Mouse (Mus musculus) cerebellum, adult 18-20 months (tissue): ENCODE measurements around the gene Hlf.

Source experiments
- DNase-seq, 2 experiments: peaks; one replicate each; pipeline ENCODE4 v3.0.0; 2021

Gene Hlf

DNA sequence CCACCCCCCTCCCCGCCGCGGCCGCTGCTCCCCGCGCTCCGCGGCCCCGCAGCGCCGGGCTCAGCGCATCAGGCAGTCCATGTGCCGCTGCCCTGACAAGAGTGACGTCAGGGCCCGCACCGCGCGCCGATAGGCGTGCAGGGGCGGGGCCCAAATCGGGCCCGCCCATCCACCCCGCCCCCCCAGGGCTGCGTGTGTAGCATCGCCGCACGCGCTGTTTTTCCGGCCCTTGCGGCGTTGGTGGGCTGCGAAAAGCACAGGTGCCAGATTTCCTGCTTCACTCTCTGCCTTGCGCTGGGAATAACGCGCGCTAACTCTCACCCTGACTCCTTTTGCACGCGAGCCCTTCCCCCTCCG is at the start of gene Hlf:
TSS of gene Hlf (minus strand) at position 79 of the 357 bp plus-strand sequence.
- DNase-seq = peak; percentile 87 to 97

DNA sequence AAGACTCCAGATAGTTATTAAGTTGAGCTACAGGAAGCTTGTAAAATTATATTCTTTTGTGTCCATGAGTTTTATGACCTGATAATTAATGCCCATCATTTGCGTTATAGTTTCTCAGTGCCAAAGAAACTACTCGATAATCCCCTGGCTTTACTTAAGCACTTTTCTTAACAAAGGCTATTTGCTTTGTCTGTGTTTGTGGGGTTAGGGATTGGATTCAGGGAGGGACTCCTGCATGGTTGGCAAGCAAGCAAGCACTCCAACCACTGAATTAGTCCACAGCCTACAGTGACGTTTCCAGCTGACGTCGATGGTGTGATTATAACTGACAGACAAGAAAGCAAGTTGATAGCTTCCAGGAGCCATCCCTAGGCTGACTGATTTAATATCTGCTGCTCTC is 48.1 kb upstream of the Hlf start:
- no peak for DNase-seq

DNA sequence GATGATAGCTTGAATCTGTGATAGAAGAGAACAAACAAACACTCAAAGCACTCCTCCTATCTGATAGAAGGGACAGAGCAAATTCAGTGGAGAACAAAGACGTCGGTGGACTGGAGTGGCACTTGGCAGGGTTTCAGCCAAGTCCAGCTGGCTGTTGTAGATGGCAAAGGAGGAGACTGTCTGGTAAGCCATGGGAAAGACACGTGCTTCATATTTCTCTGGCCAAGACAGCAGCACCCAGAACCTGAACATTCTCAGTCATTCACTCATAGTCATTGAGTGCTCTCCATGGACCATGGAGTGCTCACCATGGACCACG is 34.5 kb upstream of the Hlf start:
- DNase-seq = no peak

DNA sequence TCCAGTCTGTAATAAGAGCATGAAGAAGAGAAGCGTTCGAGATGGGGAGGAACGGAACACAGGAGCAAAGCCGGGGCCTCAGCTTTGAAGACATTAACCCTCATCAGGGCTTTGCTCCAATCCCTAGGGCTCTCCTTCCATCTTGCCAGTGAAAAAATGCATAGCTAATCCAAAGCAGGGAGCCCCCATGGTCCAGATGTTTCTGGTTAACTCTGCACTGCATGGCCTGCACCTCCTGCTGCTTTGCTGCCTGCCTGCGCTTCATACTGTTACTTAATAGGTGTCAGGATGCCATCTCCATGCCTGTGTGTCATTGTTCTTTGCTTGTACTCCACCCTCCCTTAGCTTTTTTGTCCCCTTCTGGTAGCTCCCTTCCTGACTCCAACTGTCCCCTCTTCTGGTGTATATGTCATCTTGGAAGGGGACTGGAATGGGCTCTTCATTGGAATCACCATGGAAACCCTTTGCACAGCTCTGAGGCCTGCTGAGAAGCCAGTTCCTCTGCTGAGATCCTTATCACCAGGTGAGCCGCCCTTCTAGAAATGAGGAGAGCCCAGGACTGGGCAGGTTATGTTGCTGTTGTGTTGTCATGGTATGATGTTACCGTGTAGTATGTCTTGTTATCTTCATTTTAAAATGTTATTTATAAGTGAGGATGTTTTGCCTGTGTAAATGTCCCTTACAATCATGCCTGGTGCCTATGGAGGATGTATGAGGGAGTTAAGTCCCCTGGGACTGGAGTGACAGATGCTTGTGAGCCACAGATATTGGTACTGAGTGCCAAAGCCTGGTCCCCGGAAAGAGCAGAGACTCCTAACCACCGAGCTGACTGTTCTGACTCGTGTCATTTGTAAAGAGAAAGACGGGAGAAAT is 33.9 kb upstream of the Hlf start:
- DNase-seq = no peak

DNA sequence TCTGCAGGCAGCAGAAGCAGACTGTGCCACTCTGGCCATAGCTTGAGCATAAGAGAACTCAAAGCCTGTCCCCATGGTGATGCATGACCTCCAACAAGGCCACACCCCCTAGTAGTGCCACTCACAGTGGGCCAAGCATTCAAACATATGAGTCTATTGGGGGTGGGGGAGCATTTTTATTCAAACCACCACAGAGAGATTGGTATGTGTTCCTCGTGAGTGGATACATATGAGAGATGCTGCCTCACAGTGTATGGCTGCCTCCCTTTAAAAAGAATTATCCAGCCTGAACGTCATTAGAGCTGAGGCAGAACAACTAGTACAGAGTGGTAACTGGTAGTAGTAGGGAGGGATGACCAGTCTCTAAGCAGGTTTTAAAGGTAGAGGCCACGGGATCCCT is 33.2 kb upstream of the Hlf start:
- DNase-seq = no peak

DNA sequence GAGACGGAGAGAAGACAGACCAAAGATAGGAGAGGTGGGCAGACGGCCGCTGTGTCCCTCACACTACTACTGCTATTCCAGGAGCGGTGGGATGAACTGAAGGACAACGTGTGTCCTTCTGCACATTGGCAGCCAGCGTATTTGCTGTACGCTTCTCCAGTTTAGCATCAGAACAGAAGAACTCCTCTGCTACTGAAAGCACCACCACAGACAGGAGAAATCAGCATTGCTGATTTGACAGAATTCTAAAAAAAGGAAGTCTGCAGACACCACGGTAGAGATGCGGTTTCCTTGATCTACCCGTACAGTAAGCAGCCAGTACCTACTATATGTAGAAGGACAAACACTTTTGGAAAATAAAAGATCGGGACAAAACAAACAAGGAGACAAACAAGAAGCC is 29.0 kb upstream of the Hlf start:
- DNase-seq = no peak

DNA sequence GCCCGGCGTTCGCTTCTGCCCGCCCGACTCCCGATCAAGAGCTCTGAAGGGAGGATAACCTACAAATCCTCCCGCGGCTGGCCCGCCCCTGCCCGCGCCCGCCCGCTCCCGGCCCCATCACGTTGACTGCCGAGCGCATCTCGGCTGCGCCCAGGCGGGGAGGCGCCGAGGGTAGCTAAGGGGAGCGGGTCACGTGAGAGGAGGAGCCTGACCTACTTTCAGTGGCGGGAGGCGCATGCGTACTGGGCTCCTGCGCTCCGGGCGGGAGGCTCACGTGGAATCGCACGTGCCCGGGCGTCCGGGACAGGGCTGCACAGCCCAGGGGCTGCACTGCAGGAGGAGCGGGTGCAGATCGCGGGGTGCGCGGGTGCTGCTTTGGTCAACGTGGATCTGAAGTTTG is 27.2 kb upstream of the Hlf start:
- peak; percentile 99 to 100 for DNase-seq

DNA sequence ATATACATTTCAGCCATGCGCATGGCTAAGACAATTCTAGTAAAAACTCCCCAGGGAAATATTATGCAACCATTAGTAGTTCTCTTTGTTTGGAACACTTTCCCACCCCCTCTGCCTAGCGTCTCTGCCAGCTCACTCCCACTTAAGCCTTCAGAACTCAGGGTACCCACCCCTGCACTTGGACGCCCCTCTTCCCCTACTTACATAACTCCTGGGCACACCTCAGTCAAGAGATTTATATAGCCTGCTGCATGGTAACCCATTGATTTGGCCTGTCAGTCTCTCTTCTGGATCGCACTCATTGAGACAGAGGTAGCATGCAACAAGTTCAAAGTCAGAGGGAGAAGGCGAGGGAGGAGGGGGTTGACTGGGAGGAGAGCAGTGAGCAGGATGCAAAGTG is 26.3 kb upstream of the Hlf start:
- peak in 1 of 2 experiments; percentile 13 for DNase-seq

DNA sequence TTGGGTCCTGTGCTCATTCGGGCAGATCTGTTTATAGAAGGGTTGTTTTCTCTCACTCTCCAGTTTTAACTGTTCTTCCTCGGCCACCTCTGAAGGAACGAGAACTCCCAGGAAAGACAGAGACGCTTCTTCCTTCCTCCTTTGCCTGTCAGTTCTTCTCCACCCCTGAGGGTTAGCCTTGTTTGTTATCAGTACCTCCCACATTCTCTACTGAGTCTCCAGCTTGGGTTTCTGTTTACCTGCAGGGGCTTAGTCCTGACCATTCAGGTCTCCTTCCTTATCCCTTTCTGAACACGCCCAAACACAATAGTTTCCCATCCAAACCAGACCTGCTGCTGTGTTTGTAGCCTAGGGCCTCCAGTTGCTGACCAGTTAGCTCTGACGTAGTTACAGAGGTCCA is 8.2 kb upstream of the Hlf start:
- no peak for DNase-seq

DNA sequence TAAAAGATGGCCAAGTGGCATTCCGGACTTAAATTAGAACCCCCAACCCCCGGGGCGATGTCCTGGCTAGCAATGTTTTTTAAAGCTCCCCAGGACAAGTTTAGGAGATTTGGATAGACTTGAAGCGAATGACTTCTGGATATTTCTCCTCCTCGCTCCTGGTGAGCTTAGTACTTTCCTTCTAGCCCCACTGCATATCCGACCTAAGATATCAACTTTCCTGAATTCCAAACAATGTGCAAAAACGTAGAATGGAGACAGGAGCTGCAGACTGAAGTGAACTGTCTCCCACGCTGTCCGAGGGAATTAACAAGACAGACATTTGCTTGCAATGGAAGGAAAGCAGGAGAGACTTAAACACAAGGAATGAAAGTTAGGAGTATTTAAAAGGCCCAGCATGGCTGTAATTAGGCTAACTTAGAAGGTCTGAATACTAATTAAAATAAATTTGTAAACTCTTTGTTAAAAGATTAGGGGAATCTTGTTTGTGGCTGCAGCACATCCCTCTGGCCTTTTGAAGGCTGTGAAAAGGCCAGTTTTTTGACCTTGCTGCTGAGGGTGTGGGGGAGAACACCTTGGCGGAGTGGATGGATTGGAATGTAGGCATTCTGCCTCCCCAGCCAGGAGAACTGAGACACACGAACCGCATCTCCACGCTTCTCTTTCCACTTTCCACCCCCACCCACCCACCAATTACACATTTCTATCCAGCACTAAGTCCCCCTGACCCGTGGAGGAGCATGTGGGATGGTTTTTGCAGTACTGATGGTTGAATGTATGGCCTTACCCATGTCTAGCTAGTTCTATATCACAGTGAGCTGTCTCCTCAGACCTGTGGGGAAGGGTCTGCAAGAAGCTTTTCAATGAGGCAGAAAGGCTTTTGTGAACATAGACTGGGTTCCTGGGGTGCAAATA is 833 bp upstream of the Hlf start:
- DNase-seq = no peak

DNA sequence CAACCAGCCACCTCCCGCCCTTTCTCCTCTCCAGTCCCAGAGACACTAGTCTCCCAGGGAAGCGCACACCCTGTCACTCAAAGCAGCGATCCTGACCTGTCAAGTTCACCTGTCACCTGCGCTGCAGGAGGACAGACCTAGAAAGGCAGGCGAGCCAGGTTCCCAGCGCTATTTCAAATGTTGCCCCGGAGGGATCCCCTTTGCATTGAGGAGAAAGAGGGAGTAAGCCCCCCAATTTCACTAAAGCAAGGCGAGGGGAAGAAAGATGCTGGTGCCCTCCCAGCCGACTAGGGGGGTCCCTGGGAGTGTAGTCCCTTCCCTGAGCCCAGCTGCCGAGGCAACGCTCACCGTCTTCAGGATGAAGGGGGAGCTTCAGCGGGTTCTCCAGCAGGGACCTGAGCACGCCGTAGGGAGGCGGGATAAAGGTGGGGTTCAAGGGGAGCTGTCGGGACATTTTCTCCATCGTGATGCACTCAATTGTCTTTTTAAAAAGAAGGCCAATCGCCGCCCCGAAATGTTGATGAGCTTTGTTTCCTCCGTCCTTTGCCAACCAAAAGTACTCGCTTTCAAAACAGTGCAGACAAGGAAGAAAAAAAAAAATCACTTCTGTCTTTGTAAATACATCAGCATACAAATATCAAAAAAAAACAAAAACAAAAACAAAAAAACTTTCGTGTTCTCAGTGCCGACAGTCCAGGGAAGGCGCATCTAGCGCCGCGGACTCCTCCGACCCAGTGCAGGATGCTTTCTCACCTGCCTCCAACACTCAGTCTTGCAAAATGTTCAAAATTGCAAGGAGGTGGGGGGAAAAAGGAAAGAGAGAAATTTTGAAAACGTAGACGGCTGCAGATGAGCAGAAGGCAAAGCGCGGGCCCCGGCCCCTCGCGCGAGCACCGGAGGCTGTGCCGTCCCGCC is 536 bp downstream of the Hlf start:
- DNase-seq = peak; percentile 30 to 40

DNA sequence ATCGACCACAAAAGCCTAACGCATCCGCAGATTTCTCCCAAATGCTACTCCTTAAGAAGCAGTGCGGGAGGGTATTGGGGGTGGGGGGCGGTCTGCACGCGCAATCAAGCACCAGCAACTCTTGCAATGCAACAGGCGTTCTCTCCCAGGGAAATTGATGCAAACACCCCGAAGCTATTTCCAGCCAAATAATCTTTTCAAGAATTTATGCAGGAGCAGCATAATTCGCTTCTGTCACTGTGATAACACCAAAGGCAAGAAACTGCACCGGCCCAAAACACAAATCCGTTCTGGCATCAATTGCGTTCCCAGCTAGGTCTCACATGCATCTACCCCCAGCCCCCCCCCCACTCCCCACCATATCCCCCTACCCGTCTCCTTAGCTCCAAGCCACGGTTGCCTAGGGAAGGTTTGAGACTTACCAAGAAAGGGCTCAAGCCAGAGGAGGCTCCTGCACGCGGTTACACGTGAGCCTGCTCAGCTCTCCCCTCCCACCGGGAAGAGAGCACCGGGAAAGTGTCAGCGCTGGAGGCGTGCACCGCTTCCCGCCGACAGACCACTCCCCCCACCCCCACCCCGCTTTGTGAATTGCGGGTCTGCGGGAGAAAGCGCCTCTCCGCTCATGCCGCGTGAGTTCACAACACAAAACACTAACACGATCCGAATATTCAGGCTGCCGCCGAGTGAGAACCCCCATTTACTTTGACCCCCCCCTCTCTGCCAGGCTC is 1.4 kb downstream of the Hlf start:
- peak; percentile 42 to 50 for DNase-seq

DNA sequence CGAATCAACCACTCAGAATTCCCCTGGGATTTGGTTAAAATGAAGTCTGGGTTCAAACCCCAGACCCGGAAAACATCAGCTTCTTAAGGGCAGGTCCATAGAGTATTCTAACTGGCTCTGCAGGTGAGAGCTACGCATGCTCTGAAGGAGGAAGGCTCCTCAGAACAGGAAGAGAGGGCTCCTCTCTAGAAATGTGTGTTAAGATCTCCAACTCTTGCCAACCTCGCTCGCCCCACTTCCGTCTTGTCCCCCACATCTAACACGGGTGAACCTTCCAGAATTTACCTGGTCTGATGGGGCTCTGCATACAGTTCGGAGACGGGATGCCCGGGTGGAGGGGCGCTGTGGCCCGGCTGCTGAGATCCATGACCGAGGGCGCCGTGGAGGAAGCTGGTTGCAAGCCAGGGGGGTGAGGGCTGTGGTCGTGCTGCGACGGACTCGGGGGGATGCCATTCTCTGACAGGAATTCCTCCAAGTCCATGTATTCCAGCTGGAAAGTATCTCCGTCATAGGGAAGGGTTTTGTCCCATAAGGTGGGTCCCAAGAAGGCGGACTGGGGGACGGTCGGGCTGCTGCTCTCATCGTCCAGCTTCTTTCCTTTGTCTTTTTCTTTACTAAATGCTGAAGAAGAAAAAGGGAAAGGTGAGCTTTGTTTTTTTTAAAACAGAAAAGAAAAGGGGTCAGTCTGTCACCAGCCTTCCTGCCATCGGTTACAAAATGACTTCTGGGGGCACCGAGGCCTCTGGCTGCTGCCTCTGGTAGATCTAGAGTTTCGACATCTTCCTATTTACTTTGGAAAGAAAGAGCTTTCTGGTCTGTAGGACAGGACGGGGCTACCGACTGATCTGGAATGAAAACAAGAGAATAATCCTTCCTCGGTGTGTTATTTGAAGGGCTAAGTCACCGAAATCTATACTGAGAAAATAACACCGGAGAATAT is 2.9 kb downstream of the Hlf start:
- DNase-seq = no peak

DNA sequence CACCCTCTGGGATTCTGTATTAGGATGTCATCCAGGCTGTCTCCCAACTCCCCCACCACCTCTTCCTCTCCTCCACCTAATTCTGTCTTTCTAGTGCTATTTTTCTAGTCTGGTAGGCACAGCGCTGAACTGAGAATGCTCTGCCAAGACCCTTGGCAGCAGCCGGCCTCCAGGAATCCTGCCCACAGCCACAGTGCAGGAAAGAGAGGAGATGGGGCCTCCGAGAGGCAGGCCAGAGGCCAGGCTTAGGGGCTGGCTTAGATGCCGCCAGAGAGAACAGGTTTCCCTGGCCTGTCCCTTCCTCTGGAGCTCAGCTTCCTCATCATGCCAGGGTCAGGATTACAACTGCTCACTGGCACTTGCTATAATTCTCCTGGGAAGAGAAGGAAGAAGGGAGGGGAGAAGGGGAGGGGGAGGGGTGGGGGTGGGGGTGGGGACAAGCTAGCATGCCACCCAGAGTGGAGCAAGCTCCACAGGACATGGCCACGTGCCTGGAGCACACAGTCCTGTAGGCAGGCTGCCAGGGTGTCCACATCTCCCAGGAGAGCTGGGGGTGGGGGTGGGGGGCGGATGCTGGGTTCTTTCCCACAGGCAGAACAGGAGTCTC is 8.6 kb downstream of the Hlf start:
- DNase-seq = peak; percentile 87 to 91

DNA sequence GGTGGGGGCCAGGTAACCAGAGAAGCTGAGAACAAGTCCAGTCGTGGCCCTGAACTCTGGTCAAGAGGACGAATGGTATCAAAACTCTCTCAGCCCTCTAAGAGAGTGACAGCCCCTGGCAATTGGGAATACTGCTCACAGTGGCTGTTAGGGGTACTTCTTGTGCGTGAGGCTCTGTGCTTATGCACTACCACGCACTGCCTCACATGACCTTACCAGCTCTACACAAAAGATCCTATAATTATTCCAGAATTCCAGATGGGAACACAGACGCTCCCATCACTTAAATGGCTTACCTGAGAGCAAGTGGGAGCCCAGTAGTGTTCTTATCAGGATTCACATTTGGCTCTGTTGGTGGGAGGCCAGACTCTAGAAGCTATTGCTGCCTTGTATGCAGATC is 9.6 kb downstream of the Hlf start:
- no peak for DNase-seq

DNA sequence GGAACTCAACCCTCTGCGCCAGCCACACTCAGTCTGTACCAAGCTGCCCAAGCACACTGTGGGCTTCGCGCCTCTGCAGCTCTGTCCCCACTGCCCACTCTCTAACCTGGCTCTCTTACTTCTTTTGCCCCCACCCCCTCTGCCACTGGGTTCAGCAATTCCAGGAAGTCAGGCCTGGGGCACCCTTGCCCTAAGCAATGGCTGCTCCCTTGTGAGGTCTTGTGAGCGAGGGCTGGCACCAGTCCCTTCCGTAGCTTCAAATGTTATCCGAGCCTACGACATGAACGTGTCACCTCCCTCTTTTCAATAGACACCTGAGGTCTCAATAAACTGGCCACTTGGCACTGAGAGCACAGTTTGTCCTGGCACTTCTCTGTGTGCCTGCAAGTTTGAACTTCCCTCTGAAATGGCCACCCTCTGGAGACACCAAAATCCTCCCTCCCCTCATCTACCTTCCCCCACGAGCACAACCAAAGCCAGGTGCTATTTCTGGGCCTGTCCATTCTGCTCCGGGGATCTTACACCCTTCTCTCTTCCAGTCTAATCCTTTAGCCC is 10.5 kb downstream of the Hlf start:
- no peak for DNase-seq

DNA sequence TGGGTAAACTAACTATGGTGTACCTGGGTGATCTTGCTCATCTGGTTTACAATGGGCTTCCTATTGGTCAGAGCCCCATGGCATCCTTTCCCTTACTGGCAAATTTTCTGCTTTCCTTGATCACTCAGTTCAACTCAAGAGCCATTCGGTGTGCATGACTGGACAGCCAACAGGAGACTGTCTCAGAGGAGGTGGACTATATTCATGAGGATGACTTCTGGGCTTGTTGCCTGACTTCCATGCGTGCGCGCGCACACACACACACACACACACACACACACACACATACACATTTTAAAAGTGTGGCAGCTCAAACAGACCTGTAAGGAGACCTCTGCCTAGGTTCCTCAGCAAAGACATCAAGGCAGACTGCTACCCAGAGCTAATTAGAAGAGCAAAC is 12.7 kb downstream of the Hlf start:
- DNase-seq = no peak

DNA sequence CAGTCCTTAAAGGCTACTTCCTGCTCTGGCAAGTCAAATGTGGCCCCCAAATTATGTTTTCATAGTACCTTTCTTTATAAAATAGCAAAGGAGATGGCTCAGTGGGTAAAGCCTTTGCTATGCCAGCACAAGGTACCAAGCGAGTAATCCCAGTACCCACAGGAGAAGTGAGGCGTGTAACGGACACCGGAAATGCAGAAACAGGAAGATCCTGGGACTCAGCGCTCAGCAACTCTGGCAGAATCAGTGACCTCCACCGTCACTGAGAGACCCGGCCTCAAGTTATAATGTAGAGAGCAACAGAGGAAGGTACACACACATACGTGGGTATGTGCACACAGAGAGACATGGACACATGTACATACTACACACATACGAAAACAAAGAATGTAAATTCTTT is 14.3 kb downstream of the Hlf start:
- DNase-seq = no peak

DNA sequence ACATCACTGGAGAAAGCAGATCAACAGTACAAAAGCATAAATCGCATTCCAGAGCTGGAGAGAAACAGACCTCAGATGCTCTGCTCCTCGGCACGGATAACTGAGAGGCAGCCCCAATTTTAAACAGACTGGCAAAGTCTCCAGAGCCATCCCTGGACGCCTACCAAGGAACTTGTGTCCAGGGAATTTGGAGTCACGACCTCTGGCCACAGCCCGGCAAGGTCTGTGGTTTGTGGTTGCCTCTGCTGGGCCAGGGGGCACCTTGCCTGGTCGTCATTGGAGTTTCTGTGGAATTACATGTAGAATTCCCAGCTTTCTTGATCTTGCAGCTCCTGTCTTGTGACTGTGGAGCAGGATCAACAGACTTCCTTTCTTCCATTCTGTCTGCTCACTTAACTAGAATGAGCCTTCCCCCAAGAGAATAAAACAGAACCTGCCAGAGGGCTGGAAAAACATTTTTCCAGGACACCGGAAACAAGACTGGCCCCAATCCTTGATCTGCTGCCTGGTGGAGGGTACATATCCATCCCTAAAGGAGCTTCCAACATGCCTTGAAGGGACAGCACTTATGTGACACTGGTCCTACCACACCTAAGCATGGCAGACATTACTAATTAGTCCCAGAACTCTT is 19.1 kb downstream of the Hlf start:
- DNase-seq = no peak

DNA sequence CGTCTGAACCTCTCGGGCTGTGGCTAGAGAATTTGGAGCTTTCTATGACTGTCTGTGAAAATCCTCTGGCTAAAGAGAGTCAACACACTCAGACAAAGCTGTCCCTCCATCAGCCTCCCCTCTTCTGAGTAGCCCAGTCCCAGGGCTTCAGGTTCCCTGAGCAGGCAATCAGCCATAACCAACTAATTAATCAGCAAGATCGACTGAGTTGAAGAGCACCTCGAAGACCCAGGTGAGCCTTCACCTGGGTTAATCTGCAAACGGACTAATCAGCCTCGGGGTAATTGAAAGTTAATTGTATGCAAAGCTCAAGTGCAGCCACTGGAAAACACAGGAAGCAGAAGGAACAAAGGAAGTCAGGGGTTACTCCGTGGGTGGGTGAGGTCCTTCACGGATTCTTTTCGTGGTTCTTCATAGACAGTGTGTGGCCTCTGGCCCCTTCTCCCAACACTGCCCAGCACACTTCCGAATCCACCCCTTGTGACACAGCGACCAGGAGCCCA is 19.9 kb downstream of the Hlf start:
- no peak for DNase-seq
